Mouse (Mus musculus): ENCODE results near the gene Gars. TPM values are rescaled to one million over a fixed set of nuclear protein-coding genes. Genes with fewer than 3 reads are reported as not detected.
A peak's percentile ranks its signal among the peaks of the same experiment; 100 is the strongest.

Gene Gars
- polyA plus RNA-seq, 1 experiment from 2014 or later: 123 TPM

DNA sequence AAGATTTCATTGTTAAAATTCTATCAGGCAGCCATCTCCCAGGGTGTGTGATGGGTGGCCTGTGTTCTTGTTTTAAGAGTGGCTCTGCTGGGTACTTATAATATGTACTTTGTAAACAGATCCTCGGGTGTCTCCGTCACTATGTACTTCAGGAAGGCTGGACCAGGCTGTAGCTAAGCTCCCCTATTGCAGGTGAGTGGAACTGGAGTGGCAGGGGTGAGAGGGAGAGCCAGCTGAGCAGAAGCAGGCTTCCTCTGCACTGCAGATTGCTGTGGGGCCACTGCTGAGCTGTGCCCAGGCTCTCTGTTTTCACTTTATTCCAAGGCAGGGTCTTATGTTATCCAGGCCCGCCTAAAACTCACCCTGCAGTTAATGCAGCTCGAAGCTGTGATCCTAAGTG, 35.4 kb upstream of the Gars start:
- Histone ChIP-seq H3K4me2 (replicated peaks; ENCODE audit: low read depth, low read length) (no peak overlapping the region), H3K9me3 (ENCODE audit: control insufficient read depth, low read depth, low read length) (no peaks in the 10 kb centered on the region), H3K4me3 (ENCODE audit: low read depth, low read length) (no peak overlapping the region), H3K27ac (ENCODE audit: low read length) (no peak overlapping the region), H3K27me3 (ENCODE audit: control insufficient read depth, insufficient read depth, low read length) (no peaks in the 10 kb centered on the region), H3K36me3 (ENCODE audit: control insufficient read depth, insufficient read depth, low read length) (no peaks in the 10 kb centered on the region), H3K4me1 (ENCODE audit: control insufficient read depth, insufficient read depth, low read length) (no peaks in the 10 kb centered on the region), H3K9ac (replicated peaks; ENCODE audit: low read depth, low read length) (no peak overlapping the region)
- 55% methylated on average over 4 of the region's 4 CpGs for whole genome bisulfite sequencing
- ATAC-seq (ENCODE audit: insufficient number of reproducible peaks, insufficient read depth, low FRiP score, low read depth): no peak

DNA sequence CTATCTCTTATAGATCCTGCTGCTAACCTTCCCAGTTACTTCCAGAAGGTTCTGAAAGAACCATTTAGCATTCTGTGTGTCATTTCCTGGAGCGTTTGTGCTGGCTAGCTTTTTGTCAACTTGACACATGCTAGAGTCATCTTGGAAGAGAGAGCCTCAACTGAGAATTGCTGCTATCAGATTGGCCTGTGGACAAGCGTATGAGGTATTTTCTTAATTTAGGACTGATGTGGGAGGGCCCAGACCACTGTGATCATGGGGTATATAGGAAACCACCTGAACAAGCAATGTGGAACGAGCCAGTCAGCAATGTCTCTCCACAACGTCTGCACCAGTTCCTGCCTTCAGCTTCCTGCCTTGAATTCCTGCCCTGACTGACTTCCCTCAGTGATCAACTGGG, 34.2 kb upstream of the Gars start:
- Histone ChIP-seq H3K27ac (ENCODE audit: low read length) (no peak overlapping the region), H3K4me1 (ENCODE audit: control insufficient read depth, insufficient read depth, low read length) (no peaks in the 10 kb centered on the region), H3K9ac (replicated peaks; ENCODE audit: low read depth, low read length) (no peak overlapping the region), H3K36me3 (ENCODE audit: control insufficient read depth, insufficient read depth, low read length) (no peaks in the 10 kb centered on the region), H3K4me2 (replicated peaks; ENCODE audit: low read depth, low read length) (no peak overlapping the region), H3K4me3 (ENCODE audit: low read depth, low read length) (no peak overlapping the region), H3K27me3 (ENCODE audit: control insufficient read depth, insufficient read depth, low read length) (no peaks in the 10 kb centered on the region), H3K9me3 (ENCODE audit: control insufficient read depth, low read depth, low read length) (no peaks in the 10 kb centered on the region)
- WGBS: 65% methylated on average over 4 of the region's 4 CpGs
- no peak for ATAC-seq (ENCODE audit: insufficient number of reproducible peaks, insufficient read depth, low FRiP score, low read depth)

GRCm38 (mm10) chr6:55008401-55008800, 29.4 kb upstream of the Gars start:
- Histone ChIP-seq H3K9me3 (ENCODE audit: control insufficient read depth, low read depth, low read length) (no peaks in the 10 kb centered on the region), H3K27me3 (ENCODE audit: control insufficient read depth, insufficient read depth, low read length) (no peaks in the 10 kb centered on the region), H3K9ac (replicated peaks; ENCODE audit: low read depth, low read length) (no peak overlapping the region), H3K4me1 (ENCODE audit: control insufficient read depth, insufficient read depth, low read length) (no peaks in the 10 kb centered on the region), H3K36me3 (ENCODE audit: control insufficient read depth, insufficient read depth, low read length) (no peaks in the 10 kb centered on the region), H3K4me3 (ENCODE audit: low read depth, low read length) (no peak overlapping the region), H3K4me2 (replicated peaks; ENCODE audit: low read depth, low read length) (no peak overlapping the region), H3K27ac (ENCODE audit: low read length) (no peak overlapping the region)
- no peak for ATAC-seq (ENCODE audit: insufficient number of reproducible peaks, insufficient read depth, low FRiP score, low read depth)
- WGBS: 89% methylated on average over 8 of the region's 8 CpGs

DNA sequence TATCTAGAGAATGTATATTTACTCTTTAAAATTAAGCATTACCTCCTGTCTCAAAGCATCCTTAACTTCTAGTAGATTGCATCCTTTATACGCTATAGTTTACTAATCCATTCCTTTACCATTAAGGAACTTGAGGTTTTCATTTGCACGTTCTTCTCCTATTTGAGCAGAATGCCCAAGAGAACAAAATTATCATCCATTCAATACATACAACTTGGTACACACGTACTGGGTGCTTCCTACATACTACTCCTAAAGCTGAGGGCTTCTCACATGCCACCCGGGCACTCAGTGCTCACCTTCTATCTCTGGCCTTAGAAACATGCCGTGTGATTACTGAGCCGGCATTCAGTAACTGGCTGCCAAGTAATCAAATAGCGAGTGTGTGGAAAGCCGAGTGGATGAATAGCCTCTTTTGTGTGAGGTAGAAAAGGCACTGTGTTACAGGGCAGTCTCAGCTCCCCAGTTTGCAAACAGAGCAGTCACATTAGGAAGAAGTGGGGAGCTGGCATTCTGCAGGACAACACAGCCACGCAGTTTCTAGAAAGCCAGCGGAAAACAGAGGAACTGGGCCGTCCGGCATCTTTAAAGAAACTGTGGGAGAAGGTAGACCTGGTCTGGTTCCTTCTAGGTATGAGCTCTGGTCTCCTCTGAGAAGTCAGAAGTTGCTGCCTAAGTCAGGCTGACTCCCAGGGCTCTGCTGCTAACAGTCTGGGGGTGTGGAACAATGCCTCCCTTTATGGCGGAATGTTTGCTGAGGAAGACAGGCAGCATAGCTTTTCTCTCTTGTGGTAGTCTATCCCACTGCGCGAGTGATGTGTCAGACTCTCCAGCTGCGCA, 28.2 kb upstream of the Gars start:
- H3K27me3 ChIP-seq (ENCODE audit: control insufficient read depth, insufficient read depth, low read length): no peaks in the 10 kb centered on the region

GRCm38 (mm10) chr6:55010330-55011091, 27.3 kb upstream of the Gars start:
- ATAC-seq (ENCODE audit: insufficient number of reproducible peaks, insufficient read depth, low FRiP score, low read depth): no peak
- no peaks in the 10 kb centered on the region for H3K9me3 ChIP-seq (ENCODE audit: control insufficient read depth, low read depth, low read length)
- WGBS: 64% methylated on average over 4 of the region's 4 CpGs
- H3K27ac ChIP-seq (ENCODE audit: low read length): no peak overlapping the region
- H3K4me1 ChIP-seq (ENCODE audit: control insufficient read depth, insufficient read depth, low read length): no peaks in the 10 kb centered on the region
- H3K36me3 ChIP-seq (ENCODE audit: control insufficient read depth, insufficient read depth, low read length): no peaks in the 10 kb centered on the region
- no peaks in the 10 kb centered on the region for H3K27me3 ChIP-seq (ENCODE audit: control insufficient read depth, insufficient read depth, low read length)
- H3K4me3 ChIP-seq (ENCODE audit: low read depth, low read length): no peak overlapping the region
- H3K4me2 ChIP-seq (replicated peaks; ENCODE audit: low read depth, low read length): no peak overlapping the region
- no peak overlapping the region for H3K9ac ChIP-seq (replicated peaks; ENCODE audit: low read depth, low read length)

More for the DNA sequence above, 28.2 kb upstream of the Gars start:
- peak overlapping the region; percentile 22; the same call in 1 of the 2 replicates for H3K4me2 ChIP-seq (replicated peaks; ENCODE audit: low read depth, low read length)
- WGBS: 36% methylated on average over 16 of the region's 16 CpGs
- ATAC-seq (ENCODE audit: insufficient number of reproducible peaks, insufficient read depth, low FRiP score, low read depth): peak; percentile 74
- H3K9ac ChIP-seq (replicated peaks; ENCODE audit: low read depth, low read length): no peak overlapping the region
- H3K4me1 ChIP-seq (ENCODE audit: control insufficient read depth, insufficient read depth, low read length): no peaks in the 10 kb centered on the region
- H3K4me3 ChIP-seq (ENCODE audit: low read depth, low read length): no peak overlapping the region
- no peaks in the 10 kb centered on the region for H3K36me3 ChIP-seq (ENCODE audit: control insufficient read depth, insufficient read depth, low read length)
- H3K27ac ChIP-seq (ENCODE audit: low read length): peak overlapping the region; percentile 61; the same call in 1 of the 2 replicates
- H3K9me3 ChIP-seq (ENCODE audit: control insufficient read depth, low read depth, low read length): no peaks in the 10 kb centered on the region

GRCm38 (mm10) chr6:55012516-55012915, 25.3 kb upstream of the Gars start:
- Histone ChIP-seq H3K9ac (replicated peaks; ENCODE audit: low read depth, low read length) (no peak overlapping the region), H3K4me2 (replicated peaks; ENCODE audit: low read depth, low read length) (no peak overlapping the region), H3K36me3 (ENCODE audit: control insufficient read depth, insufficient read depth, low read length) (no peaks in the 10 kb centered on the region), H3K4me1 (ENCODE audit: control insufficient read depth, insufficient read depth, low read length) (peaks cover 1% of the 10 kb centered on the region; the same call in 1 of the 2 replicates), H3K27me3 (ENCODE audit: control insufficient read depth, insufficient read depth, low read length) (no peaks in the 10 kb centered on the region), H3K9me3 (ENCODE audit: control insufficient read depth, low read depth, low read length) (no peaks in the 10 kb centered on the region), H3K4me3 (ENCODE audit: low read depth, low read length) (no peak overlapping the region), H3K27ac (ENCODE audit: low read length) (no peak overlapping the region)
- no peak for ATAC-seq (ENCODE audit: insufficient number of reproducible peaks, insufficient read depth, low FRiP score, low read depth)
- WGBS: 60% methylated on average over 7 of the region's 7 CpGs

GRCm38 (mm10) chr6:55014184-55014583, 23.6 kb upstream of the Gars start:
- Histone ChIP-seq H3K4me2 (replicated peaks; ENCODE audit: low read depth, low read length) (no peak overlapping the region), H3K4me1 (ENCODE audit: control insufficient read depth, insufficient read depth, low read length) (peaks cover 3% of the 10 kb centered on the region; the same call in 1 of the 2 replicates), H3K9ac (replicated peaks; ENCODE audit: low read depth, low read length) (no peak overlapping the region), H3K9me3 (ENCODE audit: control insufficient read depth, low read depth, low read length) (no peaks in the 10 kb centered on the region), H3K27ac (ENCODE audit: low read length) (no peak overlapping the region), H3K4me3 (ENCODE audit: low read depth, low read length) (no peak overlapping the region), H3K27me3 (ENCODE audit: control insufficient read depth, insufficient read depth, low read length) (no peaks in the 10 kb centered on the region), H3K36me3 (ENCODE audit: control insufficient read depth, insufficient read depth, low read length) (no peaks in the 10 kb centered on the region)
- WGBS: 86% methylated on average over 3 of the region's 3 CpGs
- no peak for ATAC-seq (ENCODE audit: insufficient number of reproducible peaks, insufficient read depth, low FRiP score, low read depth)

DNA sequence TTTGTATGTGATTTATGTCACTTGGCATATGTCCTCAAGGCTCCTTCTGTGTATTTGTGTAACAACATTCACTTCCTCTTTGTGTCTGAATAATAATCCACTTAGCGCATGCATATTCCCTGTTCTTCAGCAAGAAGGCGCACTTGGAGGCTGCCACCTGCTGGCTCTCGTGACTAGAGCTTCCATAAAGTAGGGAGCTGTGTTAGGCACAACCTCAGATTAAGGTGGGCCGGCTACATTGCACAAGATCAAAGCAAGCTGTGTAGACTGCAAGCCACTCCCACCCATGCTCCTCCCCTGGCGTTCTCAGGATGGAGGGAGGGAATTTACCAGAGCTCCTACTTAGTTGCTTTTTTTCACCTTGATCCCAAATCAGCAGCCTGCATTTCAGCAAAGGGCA, 21.6 kb upstream of the Gars start:
- H3K36me3 ChIP-seq (ENCODE audit: control insufficient read depth, insufficient read depth, low read length): no peaks in the 10 kb centered on the region
- no peak overlapping the region for H3K27ac ChIP-seq (ENCODE audit: low read length)
- H3K4me2 ChIP-seq (replicated peaks; ENCODE audit: low read depth, low read length): no peak overlapping the region
- no peak for ATAC-seq (ENCODE audit: insufficient number of reproducible peaks, insufficient read depth, low FRiP score, low read depth)
- peaks cover 3% of the 10 kb centered on the region; the same call in 1 of the 2 replicates for H3K4me1 ChIP-seq (ENCODE audit: control insufficient read depth, insufficient read depth, low read length)
- no peaks in the 10 kb centered on the region for H3K27me3 ChIP-seq (ENCODE audit: control insufficient read depth, insufficient read depth, low read length)
- no peak overlapping the region for H3K4me3 ChIP-seq (ENCODE audit: low read depth, low read length)
- no peaks in the 10 kb centered on the region for H3K9me3 ChIP-seq (ENCODE audit: control insufficient read depth, low read depth, low read length)
- H3K9ac ChIP-seq (replicated peaks; ENCODE audit: low read depth, low read length): no peak overlapping the region
- 10% methylated on average over 5 of the region's 5 CpGs for WGBS

All from stomach, embryonic 14.5 days (tissue).